Mouse (Mus musculus) midbrain, embryonic 12.5 days (tissue): ENCODE data around the gene Ndel1. TPM values are rescaled to one million over a fixed set of nuclear protein-coding genes. Genes with fewer than 3 reads are reported as not detected.
"Not testable (repeated sequence)": the region's sequence is repeated elsewhere in the genome, so short reads cannot be mapped to it uniquely, and the experiment has no call there.

ENCODE experiments used
- ATAC-seq: fragments of 200-750 bp; cut with Nextera tagmentation; 2 replicates; pipeline ENCODE4 v1.8.0; 2017; ENCODE audit warnings: low read depth, moderate TSS enrichment, moderate library complexity; ENCODE audit not compliant: low FRiP score
- H3K27ac ChIP-seq: fragments of 300-500 bp; sonication (generic); replicated peaks from 2 replicates; pipeline ENCODE4 v1.5.1; 2016; ENCODE audit warnings: mild to moderate bottlenecking
- H3K27me3 ChIP-seq: fragments of 300-500 bp; sonication (generic); 2 replicates; pipeline ENCODE4 v1.6.1; 2016; ENCODE audit warnings: mild to moderate bottlenecking
- H3K36me3 ChIP-seq: fragments of 300-500 bp; sonication (generic); 2 replicates; pipeline ENCODE4 v1.6.1; 2016
- H3K4me1 ChIP-seq: fragments of 300-500 bp; sonication (generic); 2 replicates; pipeline ENCODE4 v1.6.1; 2016
- H3K4me2 ChIP-seq: fragments of 300-500 bp; sonication (generic); replicated peaks from 2 replicates; pipeline ENCODE4 v1.6.1; 2016; ENCODE audit warnings: mild to moderate bottlenecking, moderate library complexity
- H3K4me3 ChIP-seq: fragments of 300-500 bp; sonication (generic); 2 replicates; pipeline ENCODE4 v1.5.1; 2016; ENCODE audit warnings: mild to moderate bottlenecking
- H3K9ac ChIP-seq: fragments of 300-500 bp; sonication (generic); replicated peaks from 2 replicates; pipeline ENCODE4 v1.6.1; 2016; ENCODE audit warnings: mild to moderate bottlenecking, moderate library complexity
- H3K9me3 ChIP-seq: fragments of 300-500 bp; sonication (generic); 2 replicates; pipeline ENCODE4 v1.6.1; 2016; ENCODE audit warnings: mild to moderate bottlenecking
- WGBS: fragments of 180-500 bp; shearing (Covaris S2); methylation state at CpG from one replicate; pipeline ENCODE4 v1.1.7; 2016; 5-methylcytosine and 5-hydroxymethylcytosine counted together
- polyA plus RNA-seq: library from polyadenylated mRNA; unstranded; fragments of >200 nt; fragmentation: Nextera tagmentation; extraction: Ambion mirVana; gene quantifications from 2 replicates; pipeline ENCODE4 v1.2.1, GENCODE M21; 2016

Ndel1 gene
- polyA plus RNA-seq, 1 experiment from 2014 or later: 65.3 TPM

GRCm38 (mm10) chr11:68835034-68835433 lies 36.6 kb downstream of the Ndel1 start:
- no peak overlapping the region for H3K27ac ChIP-seq
- no peak for ATAC-seq
- no peak overlapping the region for H3K9ac ChIP-seq
- H3K4me2 ChIP-seq: no peak overlapping the region
- no peaks in the 10 kb centered on the region for H3K27me3 ChIP-seq
- H3K36me3 ChIP-seq: peaks cover 67% of the 10 kb centered on the region
- 95% methylated on average over 3 of the region's 3 CpGs for WGBS
- no peaks in the 10 kb centered on the region for H3K4me1 ChIP-seq
- no peak overlapping the region for H3K4me3 ChIP-seq
- no peaks in the 10 kb centered on the region for H3K9me3 ChIP-seq

- Histone ChIP-seq H3K4me3 (no peak overlapping the region), H3K27me3 (no peaks in the 10 kb centered on the region), H3K9me3 (no peaks in the 10 kb centered on the region), H3K9ac (no peak overlapping the region), H3K27ac (no peak overlapping the region), H3K4me2 (no peak overlapping the region), H3K4me1 (no peaks in the 10 kb centered on the region), H3K36me3 (peaks cover 68% of the 10 kb centered on the region)
- ATAC-seq: no peak
Observed at GRCm38 (mm10) chr11:68833593-68833992, 38.1 kb downstream of the Ndel1 start.

GRCm38 (mm10) chr11:68832793-68833192 lies 38.9 kb downstream of the Ndel1 start:
- 77% methylated on average over 4 of the region's 4 CpGs for WGBS
- H3K4me1 ChIP-seq: no peaks in the 10 kb centered on the region
- H3K9me3 ChIP-seq: no peaks in the 10 kb centered on the region
- H3K27ac ChIP-seq: no peak overlapping the region
- no peak overlapping the region for H3K4me3 ChIP-seq
- ATAC-seq: no peak
- H3K9ac ChIP-seq: no peak overlapping the region
- no peak overlapping the region for H3K4me2 ChIP-seq
- H3K36me3 ChIP-seq: peaks cover 75% of the 10 kb centered on the region
- no peaks in the 10 kb centered on the region for H3K27me3 ChIP-seq

- not testable (repeated sequence) for H3K4me1 ChIP-seq, H3K4me3 ChIP-seq, H3K9me3 ChIP-seq, ATAC-seq, H3K9ac ChIP-seq, H3K27ac ChIP-seq, H3K27me3 ChIP-seq, H3K4me2 ChIP-seq
- peaks cover 77% of the 10 kb centered on the region for H3K36me3 ChIP-seq
- WGBS: 92% methylated on average over 5 of the region's 5 CpGs
Observed at GRCm38 (mm10) chr11:68831580-68831979, 40.1 kb downstream of the Ndel1 start.

GRCm38 (mm10) chr11:68826735-68827134 lies 44.9 kb downstream of the Ndel1 start:
- WGBS: 80% methylated on average over 3 of the region's 3 CpGs
- H3K9ac ChIP-seq: no peak overlapping the region
- H3K4me2 ChIP-seq: no peak overlapping the region
- ATAC-seq: no peak
- peaks cover 61% of the 10 kb centered on the region for H3K36me3 ChIP-seq
- H3K4me3 ChIP-seq: no peak overlapping the region
- no peaks in the 10 kb centered on the region for H3K9me3 ChIP-seq
- no peaks in the 10 kb centered on the region for H3K27me3 ChIP-seq
- H3K27ac ChIP-seq: no peak overlapping the region
- peaks cover 7% of the 10 kb centered on the region; the same call in 1 of the 2 replicates for H3K4me1 ChIP-seq

GRCm38 (mm10) chr11:68822326-68822725 lies 49.3 kb downstream of the Ndel1 start:
- Histone ChIP-seq H3K4me3 (no peak overlapping the region), H3K9ac (no peak overlapping the region), H3K27ac (no peak overlapping the region), H3K36me3 (peaks cover 65% of the 10 kb centered on the region), H3K4me1 (peaks cover 7% of the 10 kb centered on the region; the same call in 1 of the 2 replicates), H3K4me2 (no peak overlapping the region), H3K27me3 (no peaks in the 10 kb centered on the region), H3K9me3 (no peaks in the 10 kb centered on the region)
- WGBS: 88% methylated on average over 15 of the region's 15 CpGs
- no peak for ATAC-seq

GRCm38 (mm10) chr11:68819226-68819805 lies 52.3 kb downstream of the Ndel1 start:
- Histone ChIP-seq H3K9me3 (no peaks in the 10 kb centered on the region), H3K9ac (no peak overlapping the region), H3K36me3 (peaks cover 72% of the 10 kb centered on the region), H3K27me3 (no peaks in the 10 kb centered on the region), H3K4me2 (no peak overlapping the region), H3K4me1 (no peaks in the 10 kb centered on the region), H3K27ac (no peak overlapping the region), H3K4me3 (no peak overlapping the region)
- no peak for ATAC-seq
- 93% methylated on average over 14 of the region's 14 CpGs for WGBS

GRCm38 (mm10) chr11:68818416-68818815 lies 53.2 kb downstream of the Ndel1 start:
- Histone ChIP-seq H3K36me3 (peaks cover 76% of the 10 kb centered on the region), H3K4me3 (no peak overlapping the region), H3K27me3 (no peaks in the 10 kb centered on the region), H3K9me3 (no peaks in the 10 kb centered on the region), H3K4me1 (no peaks in the 10 kb centered on the region), H3K9ac (no peak overlapping the region), H3K27ac (no peak overlapping the region), H3K4me2 (no peak overlapping the region)
- WGBS: 95% methylated on average over 8 of the region's 8 CpGs
- no peak for ATAC-seq

GRCm38 (mm10) chr11:68811881-68812577 lies 59.6 kb downstream of the Ndel1 start:
- Histone ChIP-seq H3K4me1 (no peaks in the 10 kb centered on the region), H3K4me2 (no peak overlapping the region), H3K27me3 (no peaks in the 10 kb centered on the region), H3K36me3 (peaks cover 93% of the 10 kb centered on the region), H3K27ac (no peak overlapping the region), H3K9ac (no peak overlapping the region), H3K9me3 (no peaks in the 10 kb centered on the region), H3K4me3 (no peak overlapping the region)
- ATAC-seq: no peak
- 85% methylated on average over 9 of the region's 9 CpGs for WGBS

GRCm38 (mm10) chr11:68807787-68808186 lies 63.9 kb downstream of the Ndel1 start:
- ATAC-seq: no peak
- H3K27me3 ChIP-seq: no peaks in the 10 kb centered on the region
- no peaks in the 10 kb centered on the region for H3K9me3 ChIP-seq
- no peaks in the 10 kb centered on the region for H3K4me1 ChIP-seq
- no peak overlapping the region for H3K4me2 ChIP-seq
- no peak overlapping the region for H3K4me3 ChIP-seq
- no peak overlapping the region for H3K27ac ChIP-seq
- peaks cover 98% of the 10 kb centered on the region for H3K36me3 ChIP-seq
- no peak overlapping the region for H3K9ac ChIP-seq
- 41% methylated on average over 6 of the region's 6 CpGs for WGBS

GRCm38 (mm10) chr11:68805148-68805547 lies 66.5 kb downstream of the Ndel1 start:
- Histone ChIP-seq H3K9me3 (no peaks in the 10 kb centered on the region), H3K4me3 (no peak overlapping the region), H3K27ac (no peak overlapping the region), H3K4me2 (no peak overlapping the region), H3K4me1 (no peaks in the 10 kb centered on the region), H3K9ac (no peak overlapping the region), H3K27me3 (no peaks in the 10 kb centered on the region), H3K36me3 (peaks cover 100% of the 10 kb centered on the region)
- no peak for ATAC-seq
- WGBS: 78% methylated on average over 4 of the region's 4 CpGs

- no peak overlapping the region for H3K9ac ChIP-seq
- ATAC-seq: no peak
- no peak overlapping the region for H3K27ac ChIP-seq
- H3K9me3 ChIP-seq: no peaks in the 10 kb centered on the region
- 97% methylated on average over 10 of the region's 10 CpGs for WGBS
- H3K4me3 ChIP-seq: no peak overlapping the region
- H3K27me3 ChIP-seq: no peaks in the 10 kb centered on the region
- no peak overlapping the region for H3K4me2 ChIP-seq
- H3K36me3 ChIP-seq: peaks cover 98% of the 10 kb centered on the region
- H3K4me1 ChIP-seq: no peaks in the 10 kb centered on the region
Observed at GRCm38 (mm10) chr11:68798258-68798657, 73.4 kb downstream of the Ndel1 start.

GRCm38 (mm10) chr11:68791794-68792193 lies 79.9 kb downstream of the Ndel1 start:
- Histone ChIP-seq H3K36me3 (peaks cover 98% of the 10 kb centered on the region), H3K4me1 (no peaks in the 10 kb centered on the region)

More at GRCm38 (mm10) chr11:68791794-68792193, 79.9 kb downstream of the Ndel1 start:
- Histone ChIP-seq H3K9ac (no peak overlapping the region), H3K9me3 (no peaks in the 10 kb centered on the region), H3K4me3 (no peak overlapping the region), H3K4me2 (no peak overlapping the region), H3K27me3 (no peaks in the 10 kb centered on the region), H3K27ac (no peak overlapping the region)
- no peak for ATAC-seq
- WGBS: 92% methylated on average over 9 of the region's 9 CpGs
